ENCODE assay signal across 8 mouse cellular contexts in genomic region chr2:30783346-30783745, GRCm38 (mm10). TPM values are rescaled to one million over a fixed set of nuclear protein-coding genes. Genes with fewer than 3 reads are reported as not detected.
DNase-seq lines count a peak whose midpoint lies in the region; ATAC-seq and TF ChIP-seq lines count a peak whose summit lies in the region.

No protein-coding gene starts in this region.

- H3K36me3 ChIP-seq in E14TG2a.4 (ENCODE audit: insufficient read depth, low read length), result no peaks in the 10 kb centered on the region
- no peaks in the 10 kb centered on the region for H3K36me3 ChIP-seq in hindbrain, embryonic 11.5 days (ENCODE audit: control insufficient read depth, insufficient read depth, low read length)

- ATAC-seq in frontal cortex, adult (ENCODE audit: low TSS enrichment), result peak; percentile 79; the same call in 1 of the 2 replicates
- ATAC-seq in hindbrain, embryonic 11.5 days (ENCODE audit: low FRiP score), result peak; percentile 55; the same call in 1 of the 2 replicates
- no peak for ATAC-seq in activated CD4-positive, CD25-positive, alpha-beta regulatory T cell, adult 4 months

- WGBS in hindbrain, embryonic 11.5 days, result 1% methylated on average over 13 of the region's 13 CpGs
- WGBS in lung, adult 2 months, result under 1% methylated on average over 13 of the region's 13 CpGs

- peak overlapping the region; percentile 48 for H3K9ac ChIP-seq in hindbrain, embryonic 11.5 days (ENCODE audit: low read depth, low read length)

- H3K4me2 ChIP-seq in hindbrain, embryonic 11.5 days (replicated peaks; ENCODE audit: low read depth, low read length), result peak overlapping the region; percentile 36; the same call in 1 of the 2 replicates

- peak overlapping the region; percentile 67 for H3K27ac ChIP-seq in brown adipose tissue, adult 24 weeks (replicated peaks; ENCODE audit: low read depth, low read length)
- H3K27ac ChIP-seq in hindbrain, embryonic 11.5 days (ENCODE audit: low read depth, low read length), result peak overlapping the region; percentile 14

- H3K27me3 ChIP-seq in E14TG2a.4 (ENCODE audit: insufficient read depth, low read length), result peaks cover 43% of the 10 kb centered on the region
- H3K27me3 ChIP-seq in hindbrain, embryonic 11.5 days (ENCODE audit: control insufficient read depth, insufficient read depth, low read length), result no peaks in the 10 kb centered on the region

- no peak for TF ChIP-seq CTCF in E14TG2a.4 (conservative IDR thresholded peaks at IDR 0.05; ENCODE audit: low read length)
- no peak for TF ChIP-seq CTCF in lung, adult 2 months (IDR thresholded peaks at IDR 0.05; ENCODE audit: insufficient read depth, low read length)

- DNase-seq in hindbrain, embryonic 11.5 days (ENCODE audit: low spot score), result peak; percentile 73
- DNase-seq in layer of hippocampus, adult 8-10 months (ENCODE audit: low spot score in 2 of 2), result peak; percentile 70 to 74
- DNase-seq in lung, adult 2 months, result peak; percentile 66
- DNase-seq in retina, embryonic 14.5 days (ENCODE audit: low spot score), result peak; percentile 77

- H3K4me3 ChIP-seq in E14TG2a.4 (replicated peaks; ENCODE audit: low read length), result peak overlapping the region; percentile 45; the same call in 1 of the 2 replicates
- H3K4me3 ChIP-seq in brown adipose tissue, adult 24 weeks (ENCODE audit: insufficient read depth, low read depth, low read length), result no peak overlapping the region
- H3K4me3 ChIP-seq in hindbrain, embryonic 11.5 days (ENCODE audit: low read depth, low read length), result no peak overlapping the region
- H3K4me3 ChIP-seq in lung, adult 2 months (replicated peaks; ENCODE audit: extremely low read depth, low read depth, low read length), result no peak overlapping the region

- no peak for TF ChIP-seq POLR2A in lung, adult 2 months (IDR thresholded peaks at IDR 0.05; ENCODE audit: borderline replicate concordance, extremely low read depth, low read depth, low read length)

- peaks cover 69% of the 10 kb centered on the region for H3K4me1 ChIP-seq in E14TG2a.4 (replicated peaks; ENCODE audit: low read depth, low read length)
- H3K4me1 ChIP-seq in brown adipose tissue, adult 24 weeks (ENCODE audit: control insufficient read depth, insufficient read depth, insufficient read length, low read length), result peaks cover 8% of the 10 kb centered on the region
- peaks cover 21% of the 10 kb centered on the region for H3K4me1 ChIP-seq in hindbrain, embryonic 11.5 days (replicated peaks; ENCODE audit: control insufficient read depth, insufficient read depth, low read length)
- peaks cover 6% of the 10 kb centered on the region for H3K4me1 ChIP-seq in lung, adult 2 months (ENCODE audit: control insufficient read depth, insufficient read depth, low read length)

- H3K9me3 ChIP-seq in E14TG2a.4 (ENCODE audit: low read length), result no peaks in the 10 kb centered on the region
- H3K9me3 ChIP-seq in hindbrain, embryonic 11.5 days (ENCODE audit: control insufficient read depth, low read length), result no peaks in the 10 kb centered on the region

RNA-seq across cellular contexts. Expression of gene 1700001O22Rik, which starts 20.1 kb away (rescaled TPM):
- not detected in 2 replicates for polyA plus RNA-seq in brown adipose tissue, adult 24 weeks (2012; ENCODE audit: insufficient read depth, insufficient read length, missing spikeins)
- 2.7 and 4.0 TPM in 2 replicates for polyA plus RNA-seq in hindbrain, embryonic 11.5 days (2014; fragmentation: Nextera tagmentation; extraction: Ambion mirVana)
- 10 to 100 TPM in 1 of 4 experiments, 1 to 10 TPM in 3; 6.1 to 12.4 (median 7.1) TPM for total RNA-seq in layer of hippocampus, adult 8-10 months (2022)
- 1.8 and 2.2 TPM in 2 replicates for polyA plus RNA-seq in lung, adult 2 months (2012; rRNA removed)
- polyA plus RNA-seq in activated CD4-positive, CD25-positive, alpha-beta regulatory T cell, adult 4 months (2017; shearing (Covaris generic)), result under 1 TPM; 0.73 to 0.76 TPM

RNA-seq across cellular contexts. Expression of gene Ntmt1, which starts 24.3 kb away (rescaled TPM):
- polyA plus RNA-seq in brown adipose tissue, adult 24 weeks (2012; ENCODE audit: insufficient read depth, insufficient read length, missing spikeins), result 14.6 and 22.2 TPM in 2 replicates
- 108 and 110 TPM in 2 replicates for polyA plus RNA-seq in hindbrain, embryonic 11.5 days (2014; fragmentation: Nextera tagmentation; extraction: Ambion mirVana)
- total RNA-seq in layer of hippocampus, adult 8-10 months (2022), result 10 to 100 TPM; 29.6 to 33.4 (median 32.3) TPM
- 20.2 and 23.4 TPM in 2 replicates for polyA plus RNA-seq in lung, adult 2 months (2012; rRNA removed)
- polyA plus RNA-seq in activated CD4-positive, CD25-positive, alpha-beta regulatory T cell, adult 4 months (2017; shearing (Covaris generic)), result 10 to 100 TPM; 28.2 to 38.9 TPM

RNA-seq across cellular contexts. Expression of gene Asb6, which starts 46.8 kb away (rescaled TPM):
- 4.3 and 5.6 TPM in 2 replicates for polyA plus RNA-seq in brown adipose tissue, adult 24 weeks (2012; ENCODE audit: insufficient read depth, insufficient read length, missing spikeins)
- 26.0 and 28.5 TPM in 2 replicates for polyA plus RNA-seq in hindbrain, embryonic 11.5 days (2014; fragmentation: Nextera tagmentation; extraction: Ambion mirVana)
- 10 to 100 TPM; 35.2 to 39.2 (median 37.5) TPM for total RNA-seq in layer of hippocampus, adult 8-10 months (2022)
- 42.0 and 44.8 TPM in 2 replicates for polyA plus RNA-seq in lung, adult 2 months (2012; rRNA removed)
- 10 to 100 TPM; 27.4 to 36.2 TPM for polyA plus RNA-seq in activated CD4-positive, CD25-positive, alpha-beta regulatory T cell, adult 4 months (2017; shearing (Covaris generic))

RNA-seq across cellular contexts. Expression of gene Prrx2, which starts 51.4 kb away (rescaled TPM):
- polyA plus RNA-seq in brown adipose tissue, adult 24 weeks (2012; ENCODE audit: insufficient read depth, insufficient read length, missing spikeins), result not detected in 2 replicates
- polyA plus RNA-seq in hindbrain, embryonic 11.5 days (2014; fragmentation: Nextera tagmentation; extraction: Ambion mirVana), result 36.7 and 39.7 TPM in 2 replicates
- total RNA-seq in layer of hippocampus, adult 8-10 months (2022), result 1 to 10 TPM in 3 of 4 experiments, under 1 TPM in 1; 0.94 to 3.9 (median 1.9) TPM
- 6.2 and 6.6 TPM in 2 replicates for polyA plus RNA-seq in lung, adult 2 months (2012; rRNA removed)
- not detected for polyA plus RNA-seq in activated CD4-positive, CD25-positive, alpha-beta regulatory T cell, adult 4 months (2017; shearing (Covaris generic))
